Mouse (Mus musculus) layer of hippocampus, adult 18-20 months (tissue): Measurements from ENCODE around the gene Dpp8. TPM values are rescaled to one million over a fixed set of nuclear protein-coding genes. Genes with fewer than 3 reads are reported as not detected.
"Not testable (repeated sequence)": the region's sequence is repeated elsewhere in the genome, so short reads cannot be mapped to it uniquely, and the experiment has no call there.

Experiments
- DNase-seq, 2 experiments: peaks; one replicate each; pipeline ENCODE4 v3.0.0; 2022; ENCODE audit warnings: low spot score in 2 of 2
- long read RNA-seq: library from polyadenylated mRNA; stranded (forward); transcript quantifications from one replicate; pipeline ENCODE4 v2.0.0, GENCODE M21; 2021
- total RNA-seq, 2 experiments: library from RNA; stranded (reverse); gene quantifications; 2 replicates each; pipeline ENCODE4 v1.2.3; 2021

The Dpp8 gene
- total RNA-seq, result 100 to 1,000 TPM; 162 to 168 TPM
- long read RNA-seq, full-length matches to known transcripts, result 20 of 41 reads
- long read RNA-seq, partial matches to known transcripts, result 5 of 41 reads
- long read RNA-seq, other reads (novel, unspliced or antisense), result 16 of 41 reads

GRCm38 (mm10) chr9:65032269-65033108, at the start of gene Dpp8:
Dpp8 (plus strand) TSS chr9:65032414.
- peak; percentile 90 to 96 for DNase-seq

GRCm38 (mm10) chr9:64985037-64985794, 47.0 kb upstream of the Dpp8 start:
- DNase-seq, result no peak

- DNase-seq, result no peak
Observed at GRCm38 (mm10) chr9:64985807-64986206, 46.4 kb upstream of the Dpp8 start.

- no peak for DNase-seq
Observed at GRCm38 (mm10) chr9:64987651-64988050, 44.6 kb upstream of the Dpp8 start.

- no peak for DNase-seq
Observed at GRCm38 (mm10) chr9:64988443-64988842, 43.8 kb upstream of the Dpp8 start.

- no peak for DNase-seq
Observed at GRCm38 (mm10) chr9:64990291-64990690, 41.9 kb upstream of the Dpp8 start.

GRCm38 (mm10) chr9:64995464-64995863, 36.8 kb upstream of the Dpp8 start:
- DNase-seq, result not testable (repeated sequence)

- no peak for DNase-seq
Observed at GRCm38 (mm10) chr9:65001481-65001880, 30.7 kb upstream of the Dpp8 start.

- DNase-seq, result no peak
Observed at GRCm38 (mm10) chr9:65005737-65006136, 26.5 kb upstream of the Dpp8 start.

GRCm38 (mm10) chr9:65010632-65011031, 21.6 kb upstream of the Dpp8 start:
- DNase-seq, result no peak

GRCm38 (mm10) chr9:65011304-65011703, 20.9 kb upstream of the Dpp8 start:
- DNase-seq, result no peak

GRCm38 (mm10) chr9:65015461-65016222, 16.6 kb upstream of the Dpp8 start:
- DNase-seq, result no peak

GRCm38 (mm10) chr9:65016241-65016977, 15.8 kb upstream of the Dpp8 start:
- DNase-seq, result no peak

GRCm38 (mm10) chr9:65016978-65017827, 15.0 kb upstream of the Dpp8 start:
- DNase-seq, result no peak

- no peak for DNase-seq
Observed at GRCm38 (mm10) chr9:65017896-65018295, 14.3 kb upstream of the Dpp8 start.

GRCm38 (mm10) chr9:65018588-65019121, 13.6 kb upstream of the Dpp8 start:
- DNase-seq, result no peak

GRCm38 (mm10) chr9:65019146-65019545, 13.1 kb upstream of the Dpp8 start:
- no peak for DNase-seq

- DNase-seq, result no peak
Observed at GRCm38 (mm10) chr9:65020128-65020527, 12.1 kb upstream of the Dpp8 start.
